Mouse (Mus musculus) heart, embryonic 11.5 days (tissue): Measurements from ENCODE around the gene Sh2b2. TPM values are rescaled to one million over a fixed set of nuclear protein-coding genes. Genes with fewer than 3 reads are reported as not detected.

Experiments used
- ATAC-seq: fragments of 200-750 bp; cut with Nextera tagmentation; replicated peaks from 2 replicates; pipeline ENCODE4 v1.8.0; 2017; ENCODE audit warnings: moderate library complexity; ENCODE audit not compliant: insufficient number of reproducible peaks, low FRiP score, low TSS enrichment
- H3K27ac ChIP-seq: fragments of 300-500 bp; sonication (generic); 2 replicates; pipeline ENCODE4 v1.5.1; 2014; ENCODE audit warnings: mild to moderate bottlenecking, low read depth, low read length
- H3K27me3 ChIP-seq: fragments of 300-500 bp; sonication (generic); 2 replicates; pipeline ENCODE4 v1.6.1; 2014; ENCODE audit warnings: mild to moderate bottlenecking, low read length, mixed read lengths; ENCODE audit not compliant: control insufficient read depth, insufficient read depth
- H3K36me3 ChIP-seq: fragments of 300-500 bp; sonication (generic); 2 replicates; pipeline ENCODE4 v1.6.1; 2014; ENCODE audit warnings: mild to moderate bottlenecking, low read length, moderate library complexity, mixed read lengths; ENCODE audit not compliant: control insufficient read depth, insufficient read depth
- H3K4me1 ChIP-seq: fragments of 300-500 bp; sonication (generic); 2 replicates; pipeline ENCODE4 v1.6.1; 2014; ENCODE audit warnings: low read length; ENCODE audit not compliant: control insufficient read depth, insufficient read depth
- H3K4me2 ChIP-seq: fragments of 300-500 bp; sonication (generic); 2 replicates; pipeline ENCODE4 v1.6.1; 2014; ENCODE audit warnings: mild to moderate bottlenecking, moderate library complexity
- H3K4me3 ChIP-seq: fragments of 300-500 bp; sonication (generic); 2 replicates; pipeline ENCODE4 v1.5.1; 2014; ENCODE audit warnings: low read depth, low read length
- H3K9ac ChIP-seq: fragments of 300-500 bp; sonication (generic); 2 replicates; pipeline ENCODE4 v1.6.1; 2014; ENCODE audit warnings: mild to moderate bottlenecking, low read depth, low read length, moderate library complexity
- H3K9me3 ChIP-seq: fragments of 300-500 bp; sonication (generic); replicated peaks from 2 replicates; pipeline ENCODE4 v1.6.1; 2016; ENCODE audit warnings: low read length; ENCODE audit not compliant: control insufficient read depth
- WGBS: fragments of 180-500 bp; shearing (Covaris S2); extraction: QIAGEN DNeasy Blood & Tissue Kit; methylation state at CpG from one replicate; pipeline ENCODE4 v1.1.7; 2014; ENCODE audit not compliant: insufficient replicate concordance; 5-methylcytosine and 5-hydroxymethylcytosine counted together
- polyA plus RNA-seq: library from polyadenylated mRNA; unstranded; fragments of >200 nt; fragmentation: Nextera tagmentation; extraction: Ambion mirVana; gene quantifications from 2 replicates; pipeline ENCODE4 v1.2.1, GENCODE M21; 2014

Gene Sh2b2
- polyA plus RNA-seq, 1 experiment from 2014 or later: 1.2 TPM

- no peaks in the 10 kb centered on the region for H3K4me1 ChIP-seq
- no peak for ATAC-seq
- 87% methylated on average over 7 of the region's 7 CpGs for WGBS
- no peak overlapping the region for H3K4me2 ChIP-seq
- H3K27me3 ChIP-seq: no peaks in the 10 kb centered on the region
- H3K4me3 ChIP-seq: no peak overlapping the region
- no peak overlapping the region for H3K9ac ChIP-seq
- H3K9me3 ChIP-seq: no peaks in the 10 kb centered on the region
- peaks cover 36% of the 10 kb centered on the region for H3K36me3 ChIP-seq
- no peak overlapping the region for H3K27ac ChIP-seq
Measured at GRCm38 (mm10) chr5:136183766-136184165, 62.6 kb downstream of the Sh2b2 start.

GRCm38 (mm10) chr5:136182830-136183229, 63.5 kb downstream of the Sh2b2 start:
- no peaks in the 10 kb centered on the region for H3K9me3 ChIP-seq
- no peak overlapping the region for H3K4me2 ChIP-seq
- no peak overlapping the region for H3K9ac ChIP-seq
- H3K27me3 ChIP-seq: no peaks in the 10 kb centered on the region
- whole genome bisulfite sequencing: 75% methylated on average over 4 of the region's 4 CpGs
- peaks cover 30% of the 10 kb centered on the region for H3K36me3 ChIP-seq
- no peak overlapping the region for H3K4me3 ChIP-seq
- no peak for ATAC-seq
- no peak overlapping the region for H3K27ac ChIP-seq
- H3K4me1 ChIP-seq: no peaks in the 10 kb centered on the region

GRCm38 (mm10) chr5:136182049-136182448, 64.3 kb downstream of the Sh2b2 start:
- WGBS: 86% methylated on average over 6 of the region's 6 CpGs
- no peak overlapping the region for H3K27ac ChIP-seq
- H3K4me3 ChIP-seq: no peak overlapping the region
- no peak for ATAC-seq
- H3K9me3 ChIP-seq: no peaks in the 10 kb centered on the region
- no peak overlapping the region for H3K9ac ChIP-seq
- H3K4me1 ChIP-seq: no peaks in the 10 kb centered on the region
- no peak overlapping the region for H3K4me2 ChIP-seq
- H3K27me3 ChIP-seq: no peaks in the 10 kb centered on the region
- peaks cover 30% of the 10 kb centered on the region for H3K36me3 ChIP-seq

DNA sequence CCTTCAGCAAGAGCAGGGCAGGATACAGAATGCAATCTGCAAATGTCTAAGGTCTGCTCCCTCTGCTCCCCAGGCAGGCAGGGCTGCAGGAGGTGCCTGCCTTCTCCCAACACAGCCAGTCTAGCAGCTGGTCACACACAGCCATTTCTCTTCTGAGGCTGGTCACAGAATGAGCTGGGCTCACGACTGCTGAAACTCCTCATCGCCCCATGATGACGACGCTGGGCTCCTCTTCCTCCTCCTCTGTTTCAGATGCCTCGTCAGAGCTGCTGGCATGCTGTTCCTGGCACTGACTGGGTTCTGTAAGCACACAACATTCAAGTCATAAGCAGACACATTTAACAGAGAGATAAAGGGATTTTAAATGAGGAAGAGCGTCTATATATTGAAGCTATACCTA, 65.2 kb downstream of the Sh2b2 start:
- no peaks in the 10 kb centered on the region for H3K27me3 ChIP-seq

GRCm38 (mm10) chr5:136179594-136179993, 66.8 kb downstream of the Sh2b2 start:
- ATAC-seq: no peak
- Histone ChIP-seq H3K9me3 (no peaks in the 10 kb centered on the region), H3K4me2 (no peak overlapping the region), H3K4me3 (no peak overlapping the region), H3K27ac (no peak overlapping the region), H3K4me1 (no peaks in the 10 kb centered on the region), H3K36me3 (peaks cover 28% of the 10 kb centered on the region), H3K27me3 (no peaks in the 10 kb centered on the region), H3K9ac (no peak overlapping the region)
- 86% methylated on average over 5 of the region's 5 CpGs for WGBS

More for the DNA sequence above, 65.2 kb downstream of the Sh2b2 start:
- Histone ChIP-seq H3K9ac (no peak overlapping the region), H3K4me2 (no peak overlapping the region), H3K4me3 (no peak overlapping the region), H3K4me1 (no peaks in the 10 kb centered on the region), H3K36me3 (peaks cover 30% of the 10 kb centered on the region), H3K27ac (no peak overlapping the region), H3K9me3 (no peaks in the 10 kb centered on the region)
- WGBS: 84% methylated on average over 6 of the region's 6 CpGs
- no peak for ATAC-seq

DNA sequence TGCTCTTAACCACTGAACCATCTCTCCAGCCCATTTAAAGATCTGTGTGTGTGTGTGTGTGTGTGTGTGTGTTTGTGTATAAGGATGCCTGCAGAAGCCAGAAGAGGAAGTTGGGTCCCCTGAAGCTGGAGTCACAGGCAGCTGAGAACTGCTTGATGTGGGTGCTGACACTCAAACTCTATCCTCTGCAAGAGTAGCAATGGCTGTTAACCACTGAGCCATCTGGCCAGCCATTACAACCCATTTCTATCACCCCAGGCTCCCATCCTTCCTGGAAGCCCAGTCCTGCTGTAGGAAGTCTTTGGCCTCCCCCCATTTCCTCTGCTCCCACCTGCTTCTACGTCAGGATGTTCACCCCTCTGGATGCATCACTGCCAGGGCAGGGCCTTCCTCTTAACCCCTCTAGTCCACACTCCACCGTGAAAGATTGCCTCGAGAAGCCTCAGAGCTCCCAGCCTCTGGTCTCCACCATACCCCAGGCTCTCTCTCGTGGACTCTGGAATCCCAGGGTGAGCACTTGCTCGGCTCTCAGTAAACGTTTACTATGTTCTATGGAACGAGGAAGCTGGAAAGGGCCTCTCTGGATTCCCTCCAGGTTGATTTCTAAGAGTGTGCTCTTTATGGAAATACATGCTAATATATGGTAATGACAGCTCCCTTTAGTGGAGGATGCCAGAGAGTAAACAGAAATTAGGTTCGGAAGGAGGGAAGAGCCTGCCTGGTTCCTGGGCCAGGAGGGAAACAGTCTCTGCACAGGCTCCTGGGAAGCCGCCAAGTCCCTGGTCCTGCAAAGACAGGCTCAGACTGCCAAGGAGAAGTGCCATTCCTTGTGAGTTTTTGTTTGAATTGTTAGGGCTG, 72.5 kb downstream of the Sh2b2 start:
- no peaks in the 10 kb centered on the region; the same call in 1 of the 2 replicates for H3K27me3 ChIP-seq
- H3K9ac ChIP-seq: no peak overlapping the region
- WGBS: 48% methylated on average over 9 of the region's 9 CpGs
- H3K9me3 ChIP-seq: no peaks in the 10 kb centered on the region
- H3K27ac ChIP-seq: no peak overlapping the region
- H3K4me2 ChIP-seq: no peak overlapping the region
- H3K4me1 ChIP-seq: peaks cover 9% of the 10 kb centered on the region
- H3K4me3 ChIP-seq: no peak overlapping the region
- ATAC-seq: no peak
- 0 out of 2 replicates have a peak, but pooled peaks cover 3% of the 10 kb centered on the region for H3K36me3 ChIP-seq

GRCm38 (mm10) chr5:136172939-136173338, 73.4 kb downstream of the Sh2b2 start:
- Histone ChIP-seq H3K9me3 (no peaks in the 10 kb centered on the region), H3K27ac (no peak overlapping the region), H3K4me3 (no peak overlapping the region), H3K4me1 (peaks cover 9% of the 10 kb centered on the region), H3K9ac (no peak overlapping the region), H3K4me2 (no peak overlapping the region), H3K27me3 (no peaks in the 10 kb centered on the region; the same call in 1 of the 2 replicates), H3K36me3 (0 out of 2 replicates have a peak, but pooled peaks cover 3% of the 10 kb centered on the region)
- ATAC-seq: no peak
- 67% methylated on average over 9 of the region's 9 CpGs for WGBS

GRCm38 (mm10) chr5:136171363-136172341, 74.7 kb downstream of the Sh2b2 start:
- H3K4me1 ChIP-seq: peaks cover 9% of the 10 kb centered on the region
- H3K4me3 ChIP-seq: peak overlapping the region; percentile 52
- no peaks in the 10 kb centered on the region; the same call in 1 of the 2 replicates for H3K27me3 ChIP-seq
- H3K4me2 ChIP-seq: peak overlapping the region; percentile 96
- no peak overlapping the region for H3K9ac ChIP-seq
- ATAC-seq: no peak
- no peak overlapping the region for H3K27ac ChIP-seq
- WGBS: 35% methylated on average over 17 of the region's 17 CpGs
- no peaks in the 10 kb centered on the region for H3K9me3 ChIP-seq
- 0 out of 2 replicates have a peak, but pooled peaks cover 3% of the 10 kb centered on the region for H3K36me3 ChIP-seq
